Mouse (Mus musculus) G1E (cell line): ENCODE data around the gene Fam136a.

Source experiments
- CTCF ChIP-seq: IDR thresholded peaks from 2 replicates; pipeline ENCODE4 v1.5.1; 2012; ENCODE audit warnings: low read depth, low read length, inconsistent platforms, mixed read lengths
- GATA1 ChIP-seq: IDR thresholded peaks from 2 replicates; pipeline ENCODE4 v1.6.1; 2012; ENCODE audit warnings: borderline replicate concordance, low read length, inconsistent platforms, mixed read lengths
- POLR2AphosphoS5 ChIP-seq: IDR thresholded peaks from 2 replicates; pipeline ENCODE4 v1.6.1; 2012; ENCODE audit warnings: low read depth, low read length, inconsistent platforms; ENCODE audit not compliant: insufficient replicate concordance
- TAL1 ChIP-seq: conservative IDR thresholded peaks from 2 replicates; pipeline ENCODE4 v1.6.1; 2012; ENCODE audit warnings: low read depth, low read length, inconsistent platforms, mixed read lengths

GRCm38 (mm10) chr6:86373556-86373955 lies 8.1 kb downstream of the Fam136a start:
- TF ChIP-seq CTCF (no peak), POLR2AphosphoS5 (no peak), GATA1 (no peak), TAL1 (no peak)
